Mouse (Mus musculus) CH12.LX (cell line): ENCODE data around the gene Ttc41. TPM values are rescaled to one million over a fixed set of nuclear protein-coding genes. Genes with fewer than 3 reads are reported as not detected.

Source experiments
- DNase-seq: peaks from one replicate; pipeline ENCODE4 v3.0.0-alpha.2; 2013; ENCODE audit errors: extremely low read depth
- H3K27ac ChIP-seq: 2 replicates; pipeline ENCODE4 v1.5.1; 2012; ENCODE audit warnings: low read depth, mild to moderate bottlenecking, control low read depth, moderate library complexity; ENCODE audit not compliant: insufficient read depth
- H3K27me3 ChIP-seq: replicated peaks from 2 replicates; pipeline ENCODE3; 2012; ENCODE audit warnings: inconsistent platforms
- H3K36me3 ChIP-seq, 2 experiments: replicated peaks in 1 of 2; 2 replicates each; pipeline versions ENCODE3 to v1.6.1; 2012; ENCODE audit warnings: inconsistent platforms in 1 of 2, low read length in 1 of 2, mild to moderate bottlenecking in 1 of 2, mixed read lengths in 1 of 2, moderate library complexity in 1 of 2; ENCODE audit not compliant: control insufficient read depth in 1 of 2, insufficient read depth in 1 of 2
- H3K4me1 ChIP-seq, 2 experiments: 2 replicates each; pipeline ENCODE4 v1.6.1; 2012; ENCODE audit warnings: inconsistent platforms in 1 of 2, moderate library complexity in 1 of 2; ENCODE audit not compliant: insufficient read depth in 2 of 2, control insufficient read depth in 1 of 2
- H3K4me2 ChIP-seq: 2 replicates; pipeline ENCODE4 v1.6.1; 2012; ENCODE audit warnings: low read depth, mild to moderate bottlenecking, control low read depth; ENCODE audit not compliant: poor library complexity, insufficient read depth, severe bottlenecking
- H3K4me3 ChIP-seq, 3 experiments: fragments of 150-350 bp in 1 of 3; sonication (generic) in 1 of 3; replicated peaks in 1 of 3; 2 replicates each; pipeline versions ENCODE3 to v1.5.1; 2011 to 2012; ENCODE audit warnings: low read depth in 2 of 3, low read length in 2 of 3, mild to moderate bottlenecking in 2 of 3, moderate library complexity in 2 of 3, control low read depth in 1 of 3, improper control_type of control experiment in 1 of 3, inconsistent platforms in 1 of 3, mixed read lengths in 1 of 3; ENCODE audit not compliant: poor library complexity in 1 of 3
- H3K79me2 ChIP-seq: replicated peaks from 2 replicates; pipeline ENCODE4 v1.6.1; 2012; ENCODE audit warnings: mild to moderate bottlenecking, moderate library complexity; ENCODE audit not compliant: control insufficient read depth, poor library complexity, insufficient read depth, severe bottlenecking; ENCODE audit errors: extremely low read depth
- H3K9ac ChIP-seq: 2 replicates; pipeline ENCODE4 v1.6.1; 2012; ENCODE audit warnings: low read depth, mild to moderate bottlenecking, control low read depth, moderate library complexity; ENCODE audit not compliant: insufficient read depth
- H3K9me3 ChIP-seq: replicated peaks from 2 replicates; pipeline ENCODE3; 2012; ENCODE audit warnings: low read length, inconsistent platforms, mixed read lengths
- BHLHE40 ChIP-seq: IDR thresholded peaks from 2 replicates; pipeline ENCODE4 v1.6.1; 2011; ENCODE audit warnings: mild to moderate bottlenecking, low read depth, low read length, improper control_type of control experiment
- CHD1 ChIP-seq: IDR thresholded peaks from 2 replicates; pipeline ENCODE4 v1.6.1; 2012; ENCODE audit warnings: low read depth, low read length, improper control_type of control experiment, inconsistent platforms
- CHD2 ChIP-seq: IDR thresholded peaks from 2 replicates; pipeline ENCODE4 v1.6.1; 2011; ENCODE audit warnings: low read length, improper control_type of control experiment
- E2F4 ChIP-seq: IDR thresholded peaks from 2 replicates; pipeline ENCODE4 v1.6.1; 2011; ENCODE audit warnings: low read depth, low read length, improper control_type of control experiment; ENCODE audit not compliant: insufficient replicate concordance
- EP300 ChIP-seq: IDR thresholded peaks from 2 replicates; pipeline ENCODE4 v1.6.1; 2011; ENCODE audit warnings: low read length, improper control_type of control experiment
- ETS1 ChIP-seq: conservative IDR thresholded peaks from 2 replicates; pipeline ENCODE4 v1.6.1; 2012; ENCODE audit warnings: low read depth, mild to moderate bottlenecking, inconsistent platforms, low read length, improper control_type of control experiment, moderate library complexity
- GABPA ChIP-seq: IDR thresholded peaks from 2 replicates; pipeline ENCODE4 v1.6.1; 2012; ENCODE audit warnings: low read depth, low read length, improper control_type of control experiment, inconsistent platforms; ENCODE audit not compliant: insufficient replicate concordance
- HCFC1 ChIP-seq: IDR thresholded peaks from 2 replicates; pipeline ENCODE4 v1.6.1; 2012; ENCODE audit warnings: low read depth, mild to moderate bottlenecking, inconsistent platforms, low read length, improper control_type of control experiment
- IRF4 ChIP-seq: IDR thresholded peaks from 2 replicates; pipeline ENCODE4 v1.6.1; 2014; ENCODE audit warnings: low read depth, mild to moderate bottlenecking, inconsistent platforms, low read length, improper control_type of control experiment
- JUN ChIP-seq: IDR thresholded peaks from 2 replicates; pipeline ENCODE4 v1.6.1; 2011; ENCODE audit warnings: low read depth, mild to moderate bottlenecking, low read length, improper control_type of control experiment, moderate library complexity; ENCODE audit not compliant: insufficient read depth
- JUND ChIP-seq: conservative IDR thresholded peaks from 2 replicates; pipeline ENCODE4 v1.6.1; 2011; ENCODE audit warnings: low read depth, low read length, improper control_type of control experiment
- KAT2A ChIP-seq: IDR thresholded peaks from 2 replicates; pipeline ENCODE4 v1.6.1; 2012; ENCODE audit warnings: low read length, improper control_type of control experiment, inconsistent platforms; ENCODE audit not compliant: insufficient replicate concordance
- MAX ChIP-seq: IDR thresholded peaks from 2 replicates; pipeline ENCODE4 v1.6.1; 2011; ENCODE audit warnings: low read length, improper control_type of control experiment
- MXI1 ChIP-seq: IDR thresholded peaks from 2 replicates; pipeline ENCODE4 v1.6.1; 2011; ENCODE audit warnings: mild to moderate bottlenecking, low read depth, low read length, improper control_type of control experiment
- NELFE ChIP-seq: IDR thresholded peaks from 2 replicates; pipeline ENCODE4 v1.6.1; 2011; ENCODE audit warnings: low read depth, low read length, improper control_type of control experiment
- NRF1 ChIP-seq: IDR thresholded peaks from 2 replicates; pipeline ENCODE4 v1.6.1; 2014; ENCODE audit warnings: low read depth, mild to moderate bottlenecking, inconsistent platforms, low read length, improper control_type of control experiment, moderate library complexity
- PAX5 ChIP-seq: IDR thresholded peaks from 2 replicates; pipeline ENCODE4 v1.6.1; 2012; ENCODE audit warnings: low read length, inconsistent platforms, mixed read lengths
- POLR2A ChIP-seq: IDR thresholded peaks from 2 replicates; pipeline ENCODE4 v1.6.1; 2011; ENCODE audit warnings: low read depth, mild to moderate bottlenecking, improper control_type of control experiment, low read length
- POLR2AphosphoS2 ChIP-seq: IDR thresholded peaks from 2 replicates; pipeline ENCODE4 v1.6.1; 2011; ENCODE audit warnings: low read depth, low read length, improper control_type of control experiment
- RCOR1 ChIP-seq: conservative IDR thresholded peaks from 2 replicates; pipeline ENCODE4 v1.6.1; 2012; ENCODE audit warnings: low read depth, mild to moderate bottlenecking, inconsistent platforms, low read length, improper control_type of control experiment
- SIN3A ChIP-seq: IDR thresholded peaks from 2 replicates; pipeline ENCODE4 v1.6.1; 2012; ENCODE audit warnings: low read length, improper control_type of control experiment, inconsistent platforms
- SMC3 ChIP-seq: IDR thresholded peaks from 2 replicates; pipeline ENCODE4 v1.6.1; 2011; ENCODE audit warnings: low read depth, low read length, improper control_type of control experiment
- TBP ChIP-seq: conservative IDR thresholded peaks from 2 replicates; pipeline ENCODE4 v1.6.1; 2011; ENCODE audit warnings: low read depth, low read length, improper control_type of control experiment
- TCF12 ChIP-seq: IDR thresholded peaks from 2 replicates; pipeline ENCODE4 v1.6.1; 2014; ENCODE audit warnings: low read depth, mild to moderate bottlenecking, inconsistent platforms, low read length, improper control_type of control experiment
- UBTF ChIP-seq: IDR thresholded peaks from 2 replicates; pipeline ENCODE4 v1.6.1; 2012; ENCODE audit warnings: low read depth, mild to moderate bottlenecking, inconsistent platforms, low read length, improper control_type of control experiment, moderate library complexity
- USF1 ChIP-seq: IDR thresholded peaks from 2 replicates; pipeline ENCODE4 v1.6.1; 2014; ENCODE audit warnings: low read depth, mild to moderate bottlenecking, inconsistent platforms, low read length, improper control_type of control experiment
- USF2 ChIP-seq: conservative IDR thresholded peaks from 2 replicates; pipeline ENCODE4 v1.6.1; 2011; ENCODE audit warnings: low read depth, low read length, improper control_type of control experiment
- ZC3H11A ChIP-seq: IDR thresholded peaks from 2 replicates; pipeline ENCODE4 v1.6.1; 2012; ENCODE audit warnings: low read depth, mild to moderate bottlenecking, inconsistent platforms, low read length, improper control_type of control experiment
- ZKSCAN1 ChIP-seq: IDR thresholded peaks from 2 replicates; pipeline ENCODE4 v1.6.1; 2012; ENCODE audit warnings: low read depth, inconsistent platforms, low read length, improper control_type of control experiment, borderline replicate concordance
- dilution Hi-C: fragments of 300-500 bp; cut with MboI; formaldehyde crosslinking; loops from 2 replicates; pipeline ENCODE4 v1.14.3; 2020; ENCODE audit warnings: low sequenced_read_pairs; ENCODE audit not compliant: extremely low pct_unique_long_range_greater_than_20kb, extremely low pct_ligation_motif_present
- in situ Hi-C: fragments of 300-500 bp; cut with MboI; formaldehyde crosslinking; loops from 3 replicates; pipeline ENCODE4 v1.14.3; 2019; ENCODE audit warnings: low sequenced_read_pairs, low pct_ligation_motif_present, low pct_unique_long_range_greater_than_20kb, mixed read lengths
- polyA plus RNA-seq: library from polyadenylated mRNA; unstranded; fragments of >175 nt; gene quantifications from 2 replicates; pipeline ENCODE4 v1.2.1, GENCODE M21; 2012; ENCODE audit warnings: low read depth; ENCODE audit not compliant: insufficient read length
- total RNA-seq, 2 experiments: library from RNA; depleted of rRNA; stranded (reverse); fragments of 300-350 nt in 1 of 2; fragments of >200 nt in 1 of 2; gene quantifications; 2 replicates each; pipeline ENCODE4 v1.2.3; 2012 to 2014

The Ttc41 gene
- total and polyA plus RNA-seq, 3 experiments: 3.6 to 4.4 (median 4.2) TPM

DNA sequence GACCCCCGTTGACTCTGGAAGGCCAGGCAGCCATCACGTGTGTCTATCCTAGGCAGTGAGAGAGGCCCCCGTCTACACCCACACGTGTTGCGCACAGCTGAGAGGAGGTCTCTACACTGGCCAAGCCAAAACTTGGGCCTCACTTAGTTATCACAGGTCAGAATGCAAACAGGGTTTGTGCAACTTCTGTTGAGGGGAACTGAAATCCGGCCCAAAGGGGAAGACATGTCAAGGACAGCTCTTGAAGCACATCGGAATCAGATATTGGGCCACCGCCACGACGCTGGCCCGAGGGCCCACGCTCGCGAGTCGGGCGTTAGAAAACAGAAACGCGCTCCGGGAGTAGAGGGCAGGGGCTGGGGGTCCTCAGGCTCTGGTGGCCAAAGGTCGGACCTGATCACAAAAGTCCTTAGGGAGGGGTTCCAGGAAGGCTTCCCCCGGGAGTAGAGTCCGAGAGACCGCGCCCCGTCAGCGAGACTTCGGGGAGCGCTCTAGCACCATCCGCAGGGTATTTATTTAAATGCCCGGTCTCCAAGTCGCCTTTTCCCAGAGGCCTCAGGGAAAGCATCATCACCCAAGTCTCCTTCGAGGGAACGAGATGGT lies 921 bp upstream of the Ttc41 start:
- Histone ChIP-seq H3K79me2 (peaks cover 53% of the 10 kb centered on the region), H3K9ac (peak overlapping the region; percentile 94), H3K4me3 (peak overlapping the region; percentile 93 to 99 (median 96)), H3K4me2 (peak overlapping the region; percentile 63; the same call in 1 of the 2 replicates), H3K36me3 (peaks cover 40 to 48% of the 10 kb centered on the region in 2 experiments), H3K27me3 (no peaks in the 10 kb centered on the region), H3K9me3 (no peaks in the 10 kb centered on the region), H3K27ac (peak overlapping the region; percentile 82), H3K4me1 (peaks cover 5 to 40% of the 10 kb centered on the region in 2 experiments; a peak in 3 of 4 replicates)
- DNase-seq: no peak
- in situ Hi-C loops: no loop called here
- dilution Hi-C loops: no loop called here
- TF ChIP-seq CHD2: no peak
- no peak for TF ChIP-seq HCFC1
- peak; percentile 82 for TF ChIP-seq MXI1
- no peak; the same call in 1 of the 2 replicates for TF ChIP-seq IRF4
- TF ChIP-seq JUND: no peak
- no peak for TF ChIP-seq E2F4
- TF ChIP-seq SMC3: no peak
- TF ChIP-seq KAT2A: no peak
- peak; percentile 42; the same call in 1 of the 2 replicates for TF ChIP-seq CHD1
- TF ChIP-seq NELFE: no peak
- TF ChIP-seq TCF12: no peak
- peak; percentile 77 for TF ChIP-seq BHLHE40
- TF ChIP-seq PAX5: no peak
- TF ChIP-seq GABPA: no peak
- no peak for TF ChIP-seq RCOR1
- no peak for TF ChIP-seq POLR2A

DNA sequence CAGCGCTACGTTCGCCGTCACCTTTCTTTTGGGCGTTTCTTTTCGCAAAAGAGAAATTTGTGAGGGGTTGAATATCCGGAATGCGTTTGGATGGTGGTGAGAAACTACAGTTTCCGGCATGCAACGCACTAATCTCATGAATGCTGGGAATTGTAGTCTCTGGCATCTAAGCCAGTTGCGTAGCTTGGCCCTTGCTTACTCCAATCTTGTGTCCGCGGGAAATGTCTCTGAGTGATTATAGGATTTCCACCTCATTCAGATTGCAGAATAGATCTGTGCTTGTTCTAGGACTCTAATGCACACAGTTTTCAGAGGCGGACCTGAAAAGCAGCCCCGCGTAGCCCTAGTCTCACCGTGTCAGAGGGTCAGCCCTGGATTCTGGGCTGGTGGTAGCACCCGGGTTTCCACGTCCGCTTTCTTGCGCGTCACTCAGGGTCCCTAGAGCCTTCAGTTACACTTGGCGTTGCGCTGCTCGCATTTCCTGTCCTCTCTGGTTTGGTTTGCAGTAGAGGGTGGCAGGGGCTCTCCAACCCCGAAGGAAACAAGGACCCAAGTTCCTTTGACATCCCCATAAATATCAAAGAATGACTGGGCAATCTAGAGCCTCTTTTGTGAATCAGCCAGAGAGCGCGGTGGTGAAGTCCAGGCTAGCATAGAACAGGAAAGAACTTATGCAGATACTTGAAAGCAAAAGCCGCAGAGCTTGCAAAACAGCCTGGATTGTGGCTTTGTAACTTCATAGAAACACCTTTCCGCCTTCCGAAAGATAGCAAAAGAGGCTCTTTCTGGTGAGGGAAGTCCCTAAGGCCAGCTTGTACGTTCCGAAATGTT lies 526 bp downstream of the Ttc41 start:
- Histone ChIP-seq H3K27ac (peak overlapping the region; percentile 100), H3K79me2 (peaks cover 39% of the 10 kb centered on the region), H3K4me3 (peak overlapping the region; percentile 70 to 96 (median 79)), H3K9me3 (no peaks in the 10 kb centered on the region), H3K4me1 (peaks cover 5 to 45% of the 10 kb centered on the region in 2 experiments; a peak in 3 of 4 replicates), H3K36me3 (peaks cover 27 to 34% of the 10 kb centered on the region in 2 experiments), H3K9ac (peak overlapping the region; percentile 89), H3K4me2 (peak overlapping the region; percentile 92), H3K27me3 (no peaks in the 10 kb centered on the region)
- dilution Hi-C loops (no loop called here), in situ Hi-C loops (no loop called here)
- DNase-seq: peak; percentile 91
- TF ChIP-seq NELFE: peak; percentile 58; the same call in 1 of the 2 replicates
- no peak for TF ChIP-seq SMC3
- TF ChIP-seq ETS1: peak; percentile 78
- TF ChIP-seq JUND: peak; percentile 47
- TF ChIP-seq ZKSCAN1: no peak
- peak; percentile 88 for TF ChIP-seq EP300
- TF ChIP-seq IRF4: peak; percentile 89
- peak; percentile 79 for TF ChIP-seq TCF12
- no peak; the same call in none of the 2 replicates for TF ChIP-seq SIN3A
- TF ChIP-seq ZC3H11A: no peak
- peak; percentile 62; the same call in 1 of the 2 replicates for TF ChIP-seq POLR2AphosphoS2
- TF ChIP-seq RCOR1: peak; percentile 80; the same call in 1 of the 2 replicates
- TF ChIP-seq UBTF: no peak
- TF ChIP-seq USF1: no peak
- TF ChIP-seq TBP: no peak
- no peak for TF ChIP-seq USF2
- TF ChIP-seq MAX: no peak; the same call in 1 of the 2 replicates
- no peak for TF ChIP-seq JUN
- TF ChIP-seq NRF1: no peak
- TF ChIP-seq BHLHE40: no peak; the same call in 1 of the 2 replicates
